Mouse (Mus musculus): ENCODE measurements around the gene Vps29.

GRCm38 (mm10) chr5:122311692-122312091 lies 42.5 kb upstream of the Vps29 start:
- TF ChIP-seq CTCF (IDR thresholded peaks at IDR 0.05; ENCODE audit: low read depth) (no peak), EP300 (IDR thresholded peaks at IDR 0.05; ENCODE audit: low read depth) (no peak)
